Mouse (Mus musculus): ENCODE results near the gene Slc17a8.

DNA sequence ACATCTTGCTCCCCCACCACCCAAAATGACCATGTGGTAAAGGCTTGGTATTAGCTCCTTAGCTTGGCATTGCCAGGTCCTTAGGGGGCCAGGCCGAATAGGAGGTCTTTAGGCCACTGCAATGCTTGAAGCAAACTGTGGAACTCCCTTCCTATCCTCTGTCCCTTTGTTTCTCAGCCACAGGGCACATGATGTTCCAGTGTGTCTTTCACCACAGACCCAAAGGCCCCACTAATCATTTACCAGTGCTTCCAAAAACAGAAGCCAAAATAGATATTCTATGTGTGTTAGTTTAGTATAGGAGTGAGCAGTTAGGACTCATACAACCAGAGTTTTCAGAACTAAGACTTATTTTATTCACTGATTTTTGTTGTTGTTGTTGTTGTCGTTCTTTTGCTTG, 5.7 kb upstream of the Slc17a8 start:
- TF ChIP-seq CTCF (IDR thresholded peaks at IDR 0.05; ENCODE audit: extremely low read depth, insufficient read depth, insufficient read length, insufficient replicate concordance) (no peak), POLR2A (IDR thresholded peaks at IDR 0.05; ENCODE audit: low read depth, low read length) (no peak)

Data from spleen, adult 2 months (tissue).